Mouse (Mus musculus) liver, embryonic 15.5 days (tissue): Measurements from ENCODE around the gene Plekhg2. TPM values are rescaled to one million over a fixed set of nuclear protein-coding genes. Genes with fewer than 3 reads are reported as not detected.

Source experiments
- ATAC-seq: fragments of 200-750 bp; cut with Nextera tagmentation; 2 replicates; pipeline ENCODE4 v1.8.0; 2017; ENCODE audit warnings: moderate number of reproducible peaks, mild to moderate bottlenecking, moderate library complexity; ENCODE audit not compliant: insufficient read depth
- H3K27ac ChIP-seq: fragments of 300-500 bp; sonication (generic); replicated peaks from 2 replicates; pipeline ENCODE4 v1.5.1; 2015; ENCODE audit warnings: mild to moderate bottlenecking, inconsistent platforms
- H3K27me3 ChIP-seq: fragments of 300-500 bp; sonication (generic); 2 replicates; pipeline ENCODE4 v1.6.1; 2015; ENCODE audit warnings: mild to moderate bottlenecking, inconsistent platforms
- H3K36me3 ChIP-seq: fragments of 300-500 bp; sonication (generic); replicated peaks from 2 replicates; pipeline ENCODE4 v1.6.1; 2015; ENCODE audit warnings: moderate library complexity, mild to moderate bottlenecking, inconsistent platforms
- H3K4me1 ChIP-seq: fragments of 300-500 bp; sonication (generic); replicated peaks from 2 replicates; pipeline ENCODE4 v1.6.1; 2015; ENCODE audit warnings: inconsistent platforms
- H3K4me2 ChIP-seq: fragments of 300-500 bp; sonication (generic); 2 replicates; pipeline ENCODE4 v1.6.1; 2015; ENCODE audit warnings: moderate library complexity, mild to moderate bottlenecking, inconsistent platforms
- H3K4me3 ChIP-seq: fragments of 300-500 bp; sonication (generic); replicated peaks from 2 replicates; pipeline ENCODE4 v1.5.1; 2015; ENCODE audit warnings: mild to moderate bottlenecking, inconsistent platforms
- H3K9ac ChIP-seq: fragments of 300-500 bp; sonication (generic); 2 replicates; pipeline ENCODE4 v1.6.1; 2015; ENCODE audit warnings: moderate library complexity, mild to moderate bottlenecking, inconsistent platforms
- H3K9me3 ChIP-seq: fragments of 300-500 bp; sonication (generic); replicated peaks from 2 replicates; pipeline ENCODE4 v1.6.1; 2016; ENCODE audit warnings: inconsistent platforms
- WGBS: fragments of 180-500 bp; shearing (Covaris S2); methylation state at CpG from one replicate; pipeline ENCODE4 v1.1.7; 2015; ENCODE audit warnings: mixed read lengths; ENCODE audit not compliant: insufficient replicate concordance; 5-methylcytosine and 5-hydroxymethylcytosine counted together
- polyA plus RNA-seq: library from polyadenylated mRNA; unstranded; fragments of >200 nt; fragmentation: Nextera tagmentation; extraction: Ambion mirVana; gene quantifications from 2 replicates; pipeline ENCODE4 v1.2.1, GENCODE M21; 2015

The Plekhg2 gene
- polyA plus RNA-seq, 1 experiment from 2014 or later: 4.5 TPM

- peaks cover 18% of the 10 kb centered on the region for H3K4me1 ChIP-seq
- WGBS: 73% methylated on average over 20 of the region's 20 CpGs
- H3K4me2 ChIP-seq: no peak overlapping the region
- no peak overlapping the region for H3K9ac ChIP-seq
- peaks cover 15% of the 10 kb centered on the region; the same call in 1 of the 2 replicates for H3K36me3 ChIP-seq
- H3K27ac ChIP-seq: no peak overlapping the region
- no peak overlapping the region for H3K4me3 ChIP-seq
- no peak for ATAC-seq
- no peaks in the 10 kb centered on the region for H3K27me3 ChIP-seq
- H3K9me3 ChIP-seq: no peaks in the 10 kb centered on the region
Measured at GRCm38 (mm10) chr7:28361647-28362341, 10.6 kb downstream of the Plekhg2 start.

DNA sequence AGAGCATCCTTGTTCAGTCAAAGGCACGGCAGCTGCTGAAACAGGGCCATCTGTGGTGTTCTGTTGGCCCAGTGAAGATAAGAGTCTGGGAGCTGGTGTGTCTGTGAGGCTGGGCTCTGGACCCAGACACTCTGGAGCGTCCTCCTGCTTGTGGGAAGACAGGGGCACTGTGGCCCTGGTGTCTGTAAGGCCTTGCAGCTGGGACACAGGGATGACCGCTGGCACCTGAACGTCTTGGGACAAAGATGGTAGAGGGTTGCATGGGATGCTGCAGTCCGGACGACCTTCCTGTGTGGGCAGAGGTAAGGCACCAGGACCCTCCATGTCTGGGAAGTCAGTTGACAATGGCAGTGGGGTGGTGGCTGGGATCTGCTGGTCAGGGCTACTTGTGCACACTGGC is 12.1 kb downstream of the Plekhg2 start:
- WGBS: 72% methylated on average over 6 of the region's 6 CpGs
- Histone ChIP-seq H3K4me2 (no peak overlapping the region), H3K9ac (no peak overlapping the region), H3K4me1 (peaks cover 21% of the 10 kb centered on the region), H3K27ac (no peak overlapping the region), H3K9me3 (no peaks in the 10 kb centered on the region), H3K4me3 (no peak overlapping the region), H3K27me3 (no peaks in the 10 kb centered on the region), H3K36me3 (peaks cover 13% of the 10 kb centered on the region; the same call in 1 of the 2 replicates)
- ATAC-seq: no peak

- Histone ChIP-seq H3K36me3 (peaks cover 13% of the 10 kb centered on the region; the same call in 1 of the 2 replicates), H3K4me3 (no peak overlapping the region), H3K4me1 (peaks cover 21% of the 10 kb centered on the region), H3K9ac (no peak overlapping the region), H3K27ac (no peak overlapping the region), H3K9me3 (no peaks in the 10 kb centered on the region), H3K4me2 (no peak overlapping the region), H3K27me3 (no peaks in the 10 kb centered on the region)
- 65% methylated on average over 10 of the region's 10 CpGs for WGBS
- no peak for ATAC-seq
Measured at GRCm38 (mm10) chr7:28359854-28360253, 12.5 kb downstream of the Plekhg2 start.

DNA sequence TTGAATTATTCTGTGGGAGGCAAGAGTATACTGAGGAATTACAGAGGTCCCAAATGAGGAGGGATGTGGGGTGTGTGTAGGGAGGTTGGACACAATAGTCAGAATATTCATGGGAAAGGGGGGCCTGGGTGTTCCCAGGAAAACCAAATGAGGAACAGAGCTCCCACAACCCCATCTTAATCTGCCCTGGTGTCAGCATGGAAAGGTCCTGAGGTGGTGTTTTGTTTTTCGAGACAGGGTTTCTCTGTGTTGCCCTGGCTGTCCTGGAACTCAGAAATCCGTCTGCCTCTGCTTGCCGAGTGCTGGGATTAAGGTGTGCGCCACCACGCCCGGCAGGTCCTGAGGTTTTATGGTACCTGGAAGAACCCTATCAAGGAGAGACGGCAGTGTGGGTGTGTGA is 14.0 kb downstream of the Plekhg2 start:
- H3K27me3 ChIP-seq: no peaks in the 10 kb centered on the region

DNA sequence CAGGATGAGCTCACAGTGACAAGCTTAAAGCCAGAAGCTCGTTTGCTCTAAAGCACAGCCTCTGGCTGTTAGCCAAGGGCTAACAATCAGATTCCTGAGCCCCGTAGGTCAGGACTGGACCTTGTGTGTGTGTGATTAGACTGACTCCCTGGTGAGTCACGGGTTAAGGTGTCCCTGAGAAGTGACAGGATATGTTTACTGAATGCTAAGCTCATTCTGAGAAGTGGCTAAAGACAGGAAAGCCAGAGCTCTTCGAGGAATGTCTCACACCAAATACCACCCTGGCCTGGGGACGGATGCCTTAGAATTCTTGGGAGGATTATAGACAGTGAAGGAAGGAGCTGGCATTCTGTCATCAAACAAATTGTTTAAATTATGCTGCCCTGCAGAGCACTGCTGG is 14.4 kb downstream of the Plekhg2 start:
- no peaks in the 10 kb centered on the region for H3K27me3 ChIP-seq
- H3K9me3 ChIP-seq: no peaks in the 10 kb centered on the region
- peak; percentile 45; the same call in 1 of the 2 replicates for ATAC-seq
- peaks cover 26% of the 10 kb centered on the region for H3K36me3 ChIP-seq
- peaks cover 21% of the 10 kb centered on the region for H3K4me1 ChIP-seq
- H3K9ac ChIP-seq: no peak overlapping the region
- WGBS: 14% methylated on average over 5 of the region's 5 CpGs
- H3K27ac ChIP-seq: peak overlapping the region; percentile 45; the same call in 1 of the 2 replicates
- peak overlapping the region; percentile 8; the same call in 1 of the 2 replicates for H3K4me2 ChIP-seq
- H3K4me3 ChIP-seq: no peak overlapping the region

More for the DNA sequence above, 14.0 kb downstream of the Plekhg2 start:
- H3K27ac ChIP-seq: peak overlapping the region; percentile 45; the same call in 1 of the 2 replicates
- H3K4me3 ChIP-seq: no peak overlapping the region
- no peak for ATAC-seq
- 0 out of 2 replicates have a peak overlapping the region, but pooled peaks have one; percentile 8 for H3K4me2 ChIP-seq
- peaks cover 21% of the 10 kb centered on the region for H3K36me3 ChIP-seq
- H3K9ac ChIP-seq: no peak overlapping the region
- WGBS: 53% methylated on average over 7 of the region's 7 CpGs
- no peaks in the 10 kb centered on the region for H3K9me3 ChIP-seq
- H3K4me1 ChIP-seq: peaks cover 21% of the 10 kb centered on the region

DNA sequence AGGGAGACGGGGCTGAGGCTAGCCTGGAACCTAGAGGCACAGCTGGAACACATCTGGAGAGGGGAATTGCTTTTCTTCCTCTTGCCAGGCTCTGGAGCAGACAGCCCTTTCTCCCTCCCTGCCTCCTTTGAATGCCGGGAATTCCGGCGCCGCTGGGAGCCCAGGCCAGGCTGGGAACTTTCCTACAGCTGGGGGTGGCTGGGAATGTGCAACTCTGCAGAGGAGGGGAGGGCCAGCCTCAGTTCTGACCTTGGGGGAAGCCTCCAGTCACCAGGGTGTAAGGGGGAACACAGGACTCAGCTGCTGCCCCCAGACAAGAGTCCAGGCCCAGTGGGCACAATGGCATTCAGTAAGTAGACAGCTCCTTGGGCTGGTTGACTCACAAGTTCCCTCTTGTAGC is 15.4 kb downstream of the Plekhg2 start:
- no peak for ATAC-seq
- WGBS: 24% methylated on average over 5 of the region's 5 CpGs
- no peak overlapping the region for H3K9ac ChIP-seq

GRCm38 (mm10) chr7:28355221-28355620 is 17.2 kb downstream of the Plekhg2 start:
- no peak overlapping the region for H3K4me3 ChIP-seq
- no peak overlapping the region for H3K27ac ChIP-seq
- ATAC-seq: no peak
- peaks cover 36% of the 10 kb centered on the region for H3K36me3 ChIP-seq
- no peaks in the 10 kb centered on the region for H3K27me3 ChIP-seq
- H3K9ac ChIP-seq: no peak overlapping the region
- H3K4me2 ChIP-seq: no peak overlapping the region
- WGBS: 62% methylated on average over 3 of the region's 3 CpGs
- H3K9me3 ChIP-seq: no peaks in the 10 kb centered on the region
- H3K4me1 ChIP-seq: peaks cover 34% of the 10 kb centered on the region

More for the DNA sequence above, 15.4 kb downstream of the Plekhg2 start:
- Histone ChIP-seq H3K4me2 (no peak overlapping the region), H3K9me3 (no peaks in the 10 kb centered on the region), H3K36me3 (peaks cover 33% of the 10 kb centered on the region), H3K4me3 (no peak overlapping the region), H3K4me1 (peaks cover 24% of the 10 kb centered on the region), H3K27ac (0 out of 2 replicates have a peak overlapping the region, but pooled peaks have one; percentile 45), H3K27me3 (no peaks in the 10 kb centered on the region)

GRCm38 (mm10) chr7:28354596-28354995 is 17.8 kb downstream of the Plekhg2 start:
- Histone ChIP-seq H3K27ac (0 out of 2 replicates have a peak overlapping the region, but pooled peaks have one; percentile 3), H3K9ac (no peak overlapping the region), H3K4me1 (peaks cover 40% of the 10 kb centered on the region), H3K9me3 (no peaks in the 10 kb centered on the region), H3K4me2 (no peak overlapping the region), H3K4me3 (no peak overlapping the region), H3K27me3 (no peaks in the 10 kb centered on the region), H3K36me3 (peaks cover 33% of the 10 kb centered on the region)
- 83% methylated on average over 3 of the region's 3 CpGs for WGBS
- no peak for ATAC-seq

GRCm38 (mm10) chr7:28354113-28354581 is 18.3 kb downstream of the Plekhg2 start:
- Histone ChIP-seq H3K4me1 (peaks cover 45% of the 10 kb centered on the region), H3K27me3 (no peaks in the 10 kb centered on the region), H3K36me3 (peaks cover 33% of the 10 kb centered on the region), H3K27ac (0 out of 2 replicates have a peak overlapping the region, but pooled peaks have one; percentile 3), H3K4me3 (no peak overlapping the region), H3K9me3 (no peaks in the 10 kb centered on the region), H3K4me2 (no peak overlapping the region), H3K9ac (no peak overlapping the region)
- ATAC-seq: no peak
- WGBS: 69% methylated on average over 3 of the region's 3 CpGs

DNA sequence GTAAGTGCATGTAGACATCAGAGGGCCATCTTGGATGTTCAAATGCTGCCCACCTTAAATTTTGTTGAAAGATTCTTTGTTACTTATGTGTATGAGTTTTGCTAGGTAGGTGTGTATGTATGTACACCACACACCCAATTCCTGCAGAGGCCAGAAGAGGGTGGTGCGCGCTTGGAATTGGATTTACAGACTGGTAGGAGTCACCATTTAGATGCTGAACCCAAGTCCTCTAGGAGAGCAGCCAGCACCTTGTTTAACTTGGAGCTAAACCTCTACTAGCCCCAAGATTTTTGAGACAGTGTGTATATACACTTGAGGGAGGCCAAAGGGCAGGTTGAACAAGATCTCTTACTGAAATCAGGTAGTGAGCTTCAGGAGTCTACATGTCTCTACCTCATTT is 19.1 kb downstream of the Plekhg2 start:
- H3K4me1 ChIP-seq: peaks cover 48% of the 10 kb centered on the region
- no peak overlapping the region for H3K27ac ChIP-seq
- H3K27me3 ChIP-seq: no peaks in the 10 kb centered on the region
- no peaks in the 10 kb centered on the region for H3K9me3 ChIP-seq
- no peak overlapping the region for H3K4me3 ChIP-seq
- no peak overlapping the region for H3K9ac ChIP-seq
- WGBS: 94% methylated on average over 2 of the region's 2 CpGs
- H3K4me2 ChIP-seq: no peak overlapping the region
- ATAC-seq: no peak
- H3K36me3 ChIP-seq: peaks cover 33% of the 10 kb centered on the region

DNA sequence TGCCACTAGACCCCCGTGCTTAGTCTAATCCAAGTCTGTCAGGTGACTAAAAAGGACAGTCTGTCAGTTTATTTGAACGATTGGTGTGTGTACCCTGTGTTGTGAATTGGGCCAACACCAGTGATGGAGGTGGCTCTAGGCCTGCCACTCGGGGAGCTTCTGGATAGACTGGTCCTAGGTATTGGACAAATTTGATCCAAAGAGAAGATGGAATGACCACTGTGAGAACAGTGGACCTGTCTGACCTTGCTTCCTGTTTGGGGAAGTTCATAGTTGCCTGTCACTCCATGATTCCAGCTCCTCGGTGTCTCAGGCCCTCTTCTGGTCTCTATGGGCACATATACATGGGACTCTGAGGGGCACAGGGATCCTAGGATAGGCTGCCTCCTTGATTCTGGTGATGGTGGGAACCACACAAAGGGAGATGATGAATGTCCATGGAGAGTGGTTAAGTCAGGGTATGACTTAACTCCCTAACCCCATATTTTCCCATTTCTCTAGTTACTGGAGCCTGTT is 20.7 kb downstream of the Plekhg2 start:
- Histone ChIP-seq H3K27me3 (no peaks in the 10 kb centered on the region), H3K9ac (peak overlapping the region; percentile 91), H3K4me1 (peaks cover 33% of the 10 kb centered on the region), H3K4me3 (peak overlapping the region; percentile 82), H3K36me3 (peaks cover 33% of the 10 kb centered on the region), H3K9me3 (no peaks in the 10 kb centered on the region), H3K27ac (peak overlapping the region; percentile 52), H3K4me2 (peak overlapping the region; percentile 90)
- no peak for ATAC-seq
- 7% methylated on average over 4 of the region's 4 CpGs for WGBS
